11 mouse cellular contexts compared by ENCODE assay signal in genomic region chr19:8663911-8664421, GRCm38 (mm10). TPM values are rescaled to one million over a fixed set of nuclear protein-coding genes. Genes with fewer than 3 reads are reported as not detected.
DNase-seq lines count a peak whose midpoint lies in the region; ATAC-seq and TF ChIP-seq lines count a peak whose summit lies in the region.
"Had no signal": no experiment of that assay in that cellular context is flagged by ENCODE, and none has a peak within 500 bp of the region (broad histone marks: within the 10 kb centered on the region; RNA-seq: fewer than 3 reads in every experiment).

No protein-coding gene starts in this region.

- WGBS in kidney, embryonic 14.5 days: 59% methylated on average over 9 of the region's 10 CpGs
- WGBS in forebrain, embryonic 12.5 days: 40% methylated on average over 10 of the region's 10 CpGs
- 1% methylated on average over 10 of the region's 10 CpGs for WGBS in olfactory bulb, adult 2 months
- 27% methylated on average over 9 of the region's 10 CpGs for WGBS in heart, adult 2 months

- H3K9me3 ChIP-seq in kidney, embryonic 14.5 days (ENCODE audit: control insufficient read depth, low read length): no peaks in the 10 kb centered on the region
- no peaks in the 10 kb centered on the region for H3K9me3 ChIP-seq in forebrain, embryonic 12.5 days
- H3K9me3 ChIP-seq: megakaryocyte, embryonic 14.5 days had no signal

- TF ChIP-seq POLR2A in olfactory bulb, adult 2 months (IDR thresholded peaks at IDR 0.05; ENCODE audit: insufficient read depth, low read depth, low read length): peak; percentile 34; the same call in 1 of the 2 replicates
- no peak for TF ChIP-seq POLR2A in heart, adult 2 months (IDR thresholded peaks at IDR 0.05; ENCODE audit: insufficient read depth, low read depth, low read length)

- ATAC-seq in kidney, embryonic 14.5 days (ENCODE audit: low FRiP score, low TSS enrichment): 0 out of 2 replicates have a peak, but pooled peaks have one; percentile 14
- ATAC-seq in forebrain, embryonic 12.5 days (ENCODE audit: low FRiP score): no peak

- DNase-seq in kidney, adult 11 months: no peak
- DNase-seq in layer of hippocampus, adult 8-10 months (ENCODE audit: low spot score in 2 of 2): peak; percentile 75 to 77
- no peak for DNase-seq in spleen, postnatal 14 days (ENCODE audit: low spot score in 2 of 2)
- no peak for DNase-seq in urinary bladder, adult 18-20 months (ENCODE audit: low spot score in 2 of 2)
- no peak for DNase-seq in heart, adult 2 months
- DNase-seq: heart, postnatal 4 days had no signal

- H3K27ac ChIP-seq in kidney, embryonic 14.5 days (ENCODE audit: low read depth, low read length): no peak overlapping the region
- H3K27ac ChIP-seq in forebrain, embryonic 12.5 days: no peak overlapping the region
- H3K27ac ChIP-seq in olfactory bulb, adult 2 months (ENCODE audit: insufficient read depth, low read depth, low read length): peak overlapping the region; percentile 91
- no peak overlapping the region for H3K27ac ChIP-seq in heart, adult 2 months

- H3K36me3 ChIP-seq in kidney, embryonic 14.5 days (ENCODE audit: control insufficient read depth, insufficient read depth, low read length): no peaks in the 10 kb centered on the region
- no peaks in the 10 kb centered on the region for H3K36me3 ChIP-seq in forebrain, embryonic 12.5 days (replicated peaks)
- no peaks in the 10 kb centered on the region for H3K36me3 ChIP-seq in heart, adult 2 months (ENCODE audit: control insufficient read depth, insufficient read depth, low read length)

- H3K4me3 ChIP-seq in kidney, embryonic 14.5 days (ENCODE audit: low read length): no peak overlapping the region
- H3K4me3 ChIP-seq in forebrain, embryonic 12.5 days (replicated peaks): no peak overlapping the region
- peak overlapping the region; percentile 64 for H3K4me3 ChIP-seq in olfactory bulb, adult 2 months (ENCODE audit: insufficient read depth, low read depth, low read length)
- H3K4me3 ChIP-seq in heart, adult 2 months: no peak overlapping the region
- H3K4me3 ChIP-seq: megakaryocyte, embryonic 14.5 days had no signal

- TF ChIP-seq CTCF in olfactory bulb, adult 2 months (IDR thresholded peaks at IDR 0.05; ENCODE audit: insufficient read depth, low read depth, low read length): no peak
- TF ChIP-seq CTCF in heart, adult 2 months (IDR thresholded peaks at IDR 0.05): no peak

- intact Hi-C loops in heart, adult 2 months (cut with DNase I): loop anchor here (2.0 kb wide), 1 partner anchor 19 kb away; no protein-coding TSS in a partner anchor

- no peak overlapping the region for H3K4me2 ChIP-seq in kidney, embryonic 14.5 days (replicated peaks; ENCODE audit: low read depth, low read length)
- H3K4me2 ChIP-seq in forebrain, embryonic 12.5 days: peak overlapping the region; percentile 4; the same call in 1 of the 2 replicates

- H3K27me3 ChIP-seq in kidney, embryonic 14.5 days (ENCODE audit: control insufficient read depth, insufficient read depth, low read length): no peaks in the 10 kb centered on the region
- H3K27me3 ChIP-seq in forebrain, embryonic 12.5 days: peaks cover 28% of the 10 kb centered on the region
- H3K27me3 ChIP-seq in heart, adult 2 months (ENCODE audit: control insufficient read depth, insufficient read depth, low read length): no peaks in the 10 kb centered on the region
- H3K27me3 ChIP-seq: CH12.LX had no signal

- H3K79me2 ChIP-seq in heart, adult 2 months (replicated peaks; ENCODE audit: control insufficient read depth, insufficient read depth, low read length): no peaks in the 10 kb centered on the region

- no peak for TF ChIP-seq EP300 in heart, adult 2 months (IDR thresholded peaks at IDR 0.05; ENCODE audit: insufficient read depth, low read depth, low read length)

- 0 out of 2 replicates have a peak, but pooled peaks cover 3% of the 10 kb centered on the region for H3K4me1 ChIP-seq in kidney, embryonic 14.5 days (ENCODE audit: control insufficient read depth, insufficient read depth, low read length)
- peaks cover 14% of the 10 kb centered on the region for H3K4me1 ChIP-seq in forebrain, embryonic 12.5 days
- peaks cover 36% of the 10 kb centered on the region for H3K4me1 ChIP-seq in olfactory bulb, adult 2 months (ENCODE audit: control insufficient read depth, insufficient read depth, low read length)
- H3K4me1 ChIP-seq in heart, adult 2 months (ENCODE audit: control insufficient read depth, insufficient read depth, low read length): no peaks in the 10 kb centered on the region

- H3K9ac ChIP-seq in kidney, embryonic 14.5 days (ENCODE audit: low read depth, low read length): no peak overlapping the region
- no peak overlapping the region for H3K9ac ChIP-seq in forebrain, embryonic 12.5 days
- H3K9ac ChIP-seq in heart, adult 2 months (ENCODE audit: low read depth, low read length): no peak overlapping the region

RNA-seq across cellular contexts. Expression of gene Chrm1, which starts 0.4 kb away (rescaled TPM):
- 0.13 TPM in 1 of 2 replicates, not detected in the other for polyA plus RNA-seq in kidney, embryonic 14.5 days (2014; fragmentation: Nextera tagmentation; extraction: Ambion mirVana)
- 0.10 and 0.27 TPM in 2 replicates for polyA plus RNA-seq in forebrain, embryonic 12.5 days (2016; fragmentation: Nextera tagmentation; extraction: Ambion mirVana)
- total RNA-seq in layer of hippocampus, adult 8-10 months (2022): 100 to 1,000 TPM; 160 to 164 (median 161) TPM
- polyA plus RNA-seq in olfactory bulb, adult 2 months (2012; ENCODE audit: insufficient read depth, insufficient read length, low replicate concordance, missing spikeins): not detected in 2 replicates
- not detected for total RNA-seq in heart, adult 2 months (2021)
- 0.09 and 0.21 TPM in 2 replicates for polyA plus RNA-seq in heart, adult 2 months (2012; rRNA removed)
- total RNA-seq: CH12.LX; heart, postnatal 4 days had no signal

RNA-seq across cellular contexts. Expression of gene Slc22a6, which starts 46.1 kb away (rescaled TPM):
- 1.2 and 3.2 TPM in 2 replicates for polyA plus RNA-seq in kidney, embryonic 14.5 days (2014; fragmentation: Nextera tagmentation; extraction: Ambion mirVana)
- 0.70 and 0.87 TPM in 2 replicates for polyA plus RNA-seq in forebrain, embryonic 12.5 days (2016; fragmentation: Nextera tagmentation; extraction: Ambion mirVana)
- total RNA-seq in layer of hippocampus, adult 8-10 months (2022): 1 to 10 TPM; 3.5 to 4.4 (median 4.1) TPM
- not detected in 2 replicates for polyA plus RNA-seq in olfactory bulb, adult 2 months (2012; ENCODE audit: insufficient read depth, insufficient read length, low replicate concordance, missing spikeins)
- total RNA-seq in heart, adult 2 months (2021): not detected
- not detected in 2 replicates for polyA plus RNA-seq in heart, adult 2 months (2012; rRNA removed)
- total RNA-seq: CH12.LX; heart, postnatal 4 days had no signal

RNA-seq across cellular contexts. Expression of gene Slc3a2, which starts 59.2 kb away (rescaled TPM):
- polyA plus RNA-seq in kidney, embryonic 14.5 days (2014; fragmentation: Nextera tagmentation; extraction: Ambion mirVana): 114 and 123 TPM in 2 replicates
- polyA plus RNA-seq in forebrain, embryonic 12.5 days (2016; fragmentation: Nextera tagmentation; extraction: Ambion mirVana): 140 and 143 TPM in 2 replicates
- 100 to 1,000 TPM; 157 to 169 (median 162) TPM for total RNA-seq in layer of hippocampus, adult 8-10 months (2022)
- not detected in 2 replicates for polyA plus RNA-seq in olfactory bulb, adult 2 months (2012; ENCODE audit: insufficient read depth, insufficient read length, low replicate concordance, missing spikeins)
- total RNA-seq in heart, adult 2 months (2021): 10 to 100 TPM; 41.0 to 42.2 TPM
- 60.9 and 61.1 TPM in 2 replicates for polyA plus RNA-seq in heart, adult 2 months (2012; rRNA removed)

Comparison
In these comparisons a context has a peak if more than half of its experiments do, and no peak if none do; other contexts are left out.
1. DNase-seq: peak in layer of hippocampus, adult 8-10 months (2 of 2); none in kidney, adult 11 months (single experiment), spleen, postnatal 14 days (0 of 2), urinary bladder, adult 18-20 months (0 of 2) and heart, adult 2 months (0 of 2).